Mouse (Mus musculus) E14TG2a.4 (cell line): ENCODE measurements at regions not wholly inside any gene's neighbourhood (a gene's known extent, or its start where the extent isn't known, plus 50 kb on each side); places are given as distances from the start of the nearest gene placed in this dataset.

Source experiments
- H3K27me3 ChIP-seq: 2 replicates; pipeline ENCODE4 v1.6.1; 2014; ENCODE audit warnings: low read length, control low read depth; ENCODE audit not compliant: insufficient read depth
- H3K36me3 ChIP-seq: 2 replicates; pipeline ENCODE4 v1.6.1; 2014; ENCODE audit warnings: low read length, control low read depth; ENCODE audit not compliant: insufficient read depth
- H3K4me1 ChIP-seq: replicated peaks from 2 replicates; pipeline ENCODE4 v1.6.1; 2014; ENCODE audit warnings: low read depth, low read length, control low read depth
- H3K4me3 ChIP-seq: replicated peaks from 2 replicates; pipeline ENCODE4 v1.5.1; 2014; ENCODE audit warnings: mild to moderate bottlenecking, low read length
- H3K9me3 ChIP-seq: 2 replicates; pipeline ENCODE4 v1.6.1; 2014; ENCODE audit warnings: low read length, control low read depth
- CTCF ChIP-seq: conservative IDR thresholded peaks from 2 replicates; pipeline ENCODE4 v1.5.1; 2014; ENCODE audit warnings: low read length
- NANOG ChIP-seq: IDR thresholded peaks from 2 replicates; pipeline ENCODE4 v1.6.1; 2014; ENCODE audit warnings: borderline replicate concordance, low read length, mixed read lengths
- POU5F1 ChIP-seq: IDR thresholded peaks from 2 replicates; pipeline ENCODE4 v1.6.1; 2014; ENCODE audit warnings: low read length, borderline replicate concordance

GRCm38 (mm10) chr4:29034406-29034805 lies 221.5 kb downstream of the Epha7 start:
- Histone ChIP-seq H3K4me3 (no peak overlapping the region), H3K36me3 (0 out of 2 replicates have a peak, but pooled peaks cover 6% of the 10 kb centered on the region)

GRCm38 (mm10) chr4:29039993-29040392 lies 227.1 kb downstream of the Epha7 start:
- Histone ChIP-seq H3K27me3 (no peaks in the 10 kb centered on the region), H3K9me3 (no peaks in the 10 kb centered on the region), H3K36me3 (no peaks in the 10 kb centered on the region), H3K4me1 (no peaks in the 10 kb centered on the region), H3K4me3 (no peak overlapping the region)
- TF ChIP-seq CTCF (no peak), POU5F1 (no peak), NANOG (no peak)

More at GRCm38 (mm10) chr4:29034406-29034805, 221.5 kb downstream of the Epha7 start:
- TF ChIP-seq NANOG (no peak), POU5F1 (no peak), CTCF (no peak)
- Histone ChIP-seq H3K27me3 (no peaks in the 10 kb centered on the region), H3K9me3 (peaks cover 10% of the 10 kb centered on the region), H3K4me1 (no peaks in the 10 kb centered on the region)

DNA sequence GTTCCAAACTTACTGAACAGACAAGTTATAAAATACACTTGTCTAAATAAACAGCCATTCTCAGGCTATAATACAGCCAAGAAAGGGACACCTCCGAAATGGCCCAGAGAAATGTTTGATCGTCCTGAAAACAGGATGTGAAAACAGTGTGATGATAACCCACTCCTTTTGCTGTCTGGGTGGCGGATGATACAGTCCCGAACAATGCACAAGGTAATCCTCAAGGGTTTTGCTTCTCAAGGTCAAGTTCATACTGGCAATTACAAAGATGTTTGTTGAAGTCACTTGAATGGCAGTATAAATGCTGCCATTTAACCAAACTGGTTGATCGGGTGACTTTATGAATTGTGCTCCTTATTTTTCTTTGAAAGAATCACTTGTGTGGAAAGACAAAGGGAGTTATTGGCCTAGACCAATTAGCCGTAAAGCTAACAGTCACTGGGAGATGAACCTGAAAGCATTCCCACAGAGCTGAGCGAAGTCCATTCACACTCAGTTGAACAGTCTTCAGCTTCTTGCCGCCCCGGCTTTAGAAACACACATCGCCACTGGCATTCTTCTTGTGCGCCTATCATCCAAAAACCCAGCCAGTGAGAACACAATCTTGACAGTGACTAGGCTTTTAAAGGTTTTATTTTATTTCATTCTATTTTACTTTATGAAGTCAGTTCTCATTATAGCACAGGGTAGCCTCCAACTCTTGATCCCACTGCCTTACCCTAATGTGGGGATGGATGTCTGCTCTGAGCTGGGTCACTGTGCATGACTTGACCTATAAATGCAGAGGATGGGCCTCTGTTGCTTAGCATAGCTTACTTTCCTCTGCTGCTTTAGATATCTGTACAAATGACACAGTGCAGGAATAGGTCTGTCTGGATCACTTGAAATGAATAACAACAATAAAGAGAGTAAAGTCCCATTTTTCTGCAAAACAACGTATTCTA lies 256.0 kb downstream of the Epha7 start:
- Histone ChIP-seq H3K9me3 (no peaks in the 10 kb centered on the region), H3K36me3 (no peaks in the 10 kb centered on the region), H3K4me3 (no peak overlapping the region), H3K27me3 (no peaks in the 10 kb centered on the region), H3K4me1 (no peaks in the 10 kb centered on the region)
- no peak for TF ChIP-seq CTCF
- TF ChIP-seq POU5F1: no peak
- TF ChIP-seq NANOG: no peak

GRCm38 (mm10) chr4:29074204-29074603 lies 261.3 kb downstream of the Epha7 start:
- Histone ChIP-seq H3K4me3 (no peak overlapping the region), H3K4me1 (no peaks in the 10 kb centered on the region), H3K27me3 (no peaks in the 10 kb centered on the region), H3K36me3 (no peaks in the 10 kb centered on the region), H3K9me3 (no peaks in the 10 kb centered on the region)
- TF ChIP-seq POU5F1: no peak

DNA sequence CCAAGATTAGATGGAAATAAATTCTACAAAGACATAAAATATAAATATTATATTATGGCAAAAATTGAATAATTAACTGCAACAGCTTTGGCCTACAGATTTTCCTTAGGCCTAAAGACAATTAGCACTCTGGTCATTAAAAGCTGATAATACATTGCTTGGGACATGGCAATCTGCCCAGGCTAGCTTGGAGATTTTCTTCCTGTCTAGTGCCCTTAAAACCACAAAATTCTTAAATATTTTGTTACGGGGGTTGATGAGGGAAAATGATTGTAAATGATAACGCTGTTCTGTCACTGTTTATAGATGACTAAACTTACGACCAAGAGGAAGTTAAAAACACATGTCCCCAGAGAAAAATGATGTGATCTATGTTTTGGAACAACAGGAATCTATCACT lies 261.9 kb downstream of the Epha7 start:
- H3K36me3 ChIP-seq: no peaks in the 10 kb centered on the region
- no peaks in the 10 kb centered on the region for H3K4me1 ChIP-seq
- H3K27me3 ChIP-seq: no peaks in the 10 kb centered on the region
- H3K9me3 ChIP-seq: no peaks in the 10 kb centered on the region
- H3K4me3 ChIP-seq: no peak overlapping the region
- TF ChIP-seq POU5F1 (no peak), CTCF (no peak), NANOG (no peak)

- no peaks in the 10 kb centered on the region for H3K27me3 ChIP-seq
- H3K36me3 ChIP-seq: no peaks in the 10 kb centered on the region
- no peaks in the 10 kb centered on the region for H3K9me3 ChIP-seq
- H3K4me3 ChIP-seq: no peak overlapping the region
- no peaks in the 10 kb centered on the region for H3K4me1 ChIP-seq
- TF ChIP-seq NANOG (no peak), CTCF (no peak), POU5F1 (no peak)
These were observed 263.8 kb downstream of the Epha7 start for GRCm38 (mm10) chr4:29076683-29077082.

DNA sequence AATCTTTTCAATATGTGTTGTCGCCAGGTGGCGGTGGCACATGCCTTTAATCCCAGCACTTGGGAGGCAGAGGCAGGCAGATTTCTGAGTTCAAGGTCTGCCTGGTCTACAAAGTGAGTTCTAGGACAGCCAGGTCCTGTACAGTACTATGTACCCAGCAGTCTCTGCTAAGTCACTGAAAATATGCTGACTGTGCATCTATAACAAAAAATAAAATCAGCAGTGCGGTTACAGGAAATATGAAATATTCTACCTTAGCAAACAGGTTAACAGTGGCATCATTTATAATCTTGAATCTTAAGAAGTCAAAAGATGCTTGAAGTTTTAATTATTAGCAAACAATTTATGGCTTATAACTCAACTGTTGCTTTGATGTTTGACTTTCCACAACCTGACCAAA lies 265.5 kb downstream of the Epha7 start:
- no peaks in the 10 kb centered on the region for H3K36me3 ChIP-seq
- no peak overlapping the region for H3K4me3 ChIP-seq

DNA sequence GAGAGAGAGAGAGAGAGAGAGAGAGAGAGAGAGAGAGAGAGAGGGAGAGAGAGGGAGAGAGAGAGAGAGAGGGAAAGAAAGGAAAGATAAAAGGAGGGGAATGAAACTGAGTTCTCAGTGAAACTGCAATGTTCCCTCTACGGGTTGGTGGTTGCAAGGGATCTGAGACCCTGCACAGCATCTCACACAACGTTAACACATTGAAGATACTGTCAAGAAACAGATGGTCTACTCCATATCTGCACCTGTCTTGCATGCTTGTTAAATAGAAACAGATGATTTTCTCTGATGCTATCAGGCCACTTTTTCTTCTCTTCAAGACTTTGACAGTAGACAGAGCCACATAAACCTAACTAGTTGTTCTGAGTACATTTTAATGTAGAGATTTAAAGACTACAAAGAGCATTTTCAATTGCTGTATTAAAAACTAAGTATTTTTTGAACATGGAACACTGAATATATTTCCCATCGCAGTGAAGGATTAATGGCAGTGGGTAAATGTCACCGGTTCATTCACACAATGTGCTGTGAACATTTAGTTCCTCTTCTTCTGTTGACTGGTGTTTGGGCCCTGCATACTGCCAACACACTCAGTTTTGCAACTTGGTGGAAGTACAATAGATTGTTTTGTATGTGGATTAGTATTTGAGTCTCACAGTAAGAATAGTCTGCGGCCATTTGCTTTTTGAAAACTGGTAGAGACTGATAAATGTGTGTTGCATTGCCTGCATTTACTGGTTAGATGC lies 270.8 kb downstream of the Epha7 start:
- H3K36me3 ChIP-seq: no peaks in the 10 kb centered on the region
- no peaks in the 10 kb centered on the region for H3K9me3 ChIP-seq
- H3K27me3 ChIP-seq: no peaks in the 10 kb centered on the region
- H3K4me1 ChIP-seq: no peaks in the 10 kb centered on the region
- H3K4me3 ChIP-seq: no peak overlapping the region
- TF ChIP-seq POU5F1 (no peak), NANOG (no peak), CTCF (no peak)

More for the DNA sequence above, 265.5 kb downstream of the Epha7 start:
- no peaks in the 10 kb centered on the region for H3K9me3 ChIP-seq
- H3K27me3 ChIP-seq: no peaks in the 10 kb centered on the region
- no peaks in the 10 kb centered on the region for H3K4me1 ChIP-seq
- TF ChIP-seq CTCF: no peak
- no peak for TF ChIP-seq NANOG
- no peak for TF ChIP-seq POU5F1

GRCm38 (mm10) chr4:29090949-29091348 lies 278.0 kb downstream of the Epha7 start:
- TF ChIP-seq POU5F1 (no peak), NANOG (no peak), CTCF (no peak)
- H3K9me3 ChIP-seq: peaks cover 9% of the 10 kb centered on the region; the same call in 1 of the 2 replicates
- H3K27me3 ChIP-seq: peaks cover 13% of the 10 kb centered on the region; the same call in 1 of the 2 replicates
- no peaks in the 10 kb centered on the region for H3K36me3 ChIP-seq
- no peak overlapping the region for H3K4me3 ChIP-seq
- H3K4me1 ChIP-seq: peaks cover 44% of the 10 kb centered on the region
